Mouse (Mus musculus) embryonic fibroblast, embryonic 13.5 days (primary cell): ENCODE results near the gene Fzr1. TPM values are rescaled to one million over a fixed set of nuclear protein-coding genes. Genes with fewer than 3 reads are reported as not detected.

Experiments
- H3K27ac ChIP-seq: 2 replicates; pipeline ENCODE4 v1.5.1; 2012; ENCODE audit warnings: low read length, control low read depth, inconsistent platforms; ENCODE audit not compliant: insufficient read depth
- H3K4me1 ChIP-seq: 2 replicates; pipeline ENCODE4 v1.6.1; 2011; ENCODE audit warnings: low read length; ENCODE audit not compliant: control insufficient read depth, insufficient read depth
- H3K4me3 ChIP-seq: 2 replicates; pipeline ENCODE4 v1.5.1; 2011; ENCODE audit warnings: mild to moderate bottlenecking, control low read depth, low read length; ENCODE audit not compliant: insufficient read depth
- CTCF ChIP-seq: IDR thresholded peaks from 2 replicates; pipeline ENCODE4 v1.5.1; 2011; ENCODE audit warnings: mild to moderate bottlenecking, control low read depth, low read length, moderate library complexity, borderline replicate concordance; ENCODE audit not compliant: insufficient read depth
- POLR2A ChIP-seq: IDR thresholded peaks from 2 replicates; pipeline ENCODE4 v1.6.1; 2011; ENCODE audit warnings: low read depth, mild to moderate bottlenecking, control low read depth, low read length, moderate library complexity
- polyA plus RNA-seq: library from polyadenylated mRNA; stranded (reverse); fragments of >200 nt; gene quantifications from 2 replicates; pipeline ENCODE4 v1.2.4, GENCODE M21; 2011; ENCODE audit warnings: low read depth; ENCODE audit not compliant: missing spikeins, insufficient read length

The Fzr1 gene
- polyA plus RNA-seq, 1 experiment, result 26.7 TPM

DNA sequence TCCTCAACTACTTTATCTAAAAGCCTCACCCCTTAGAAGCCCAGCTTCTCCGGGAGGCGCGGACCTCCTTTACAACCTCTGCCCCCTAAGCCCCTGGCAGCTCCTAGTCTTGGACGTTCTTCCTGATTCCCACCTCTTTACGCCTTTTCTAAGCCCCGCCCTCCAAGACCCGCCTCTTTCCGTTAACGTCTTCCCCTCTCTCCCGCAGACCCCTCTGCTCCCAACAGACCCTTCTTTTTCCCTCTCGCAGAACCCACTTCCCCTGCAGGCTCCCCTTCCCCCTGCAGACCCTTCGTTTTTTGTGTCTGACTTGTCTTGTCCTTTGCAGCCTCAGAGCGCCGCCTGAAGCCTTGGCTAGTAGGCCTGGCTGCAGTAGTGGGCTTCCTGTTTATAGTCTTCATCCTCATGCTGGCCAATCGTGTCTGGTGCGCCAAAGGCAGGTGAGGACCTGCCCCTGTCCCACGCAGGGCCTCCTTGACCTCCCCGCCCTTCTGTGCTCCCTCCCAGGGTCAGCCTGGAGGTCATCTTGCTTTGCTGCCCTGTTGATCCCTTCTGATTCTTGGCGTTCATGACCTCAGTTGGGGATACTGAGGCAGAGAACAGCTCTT, 15.2 kb upstream of the Fzr1 start:
- no peaks in the 10 kb centered on the region for H3K4me1 ChIP-seq
- no peak overlapping the region for H3K27ac ChIP-seq
- no peak for TF ChIP-seq CTCF
- TF ChIP-seq POLR2A, result no peak
- no peak overlapping the region for H3K4me3 ChIP-seq

DNA sequence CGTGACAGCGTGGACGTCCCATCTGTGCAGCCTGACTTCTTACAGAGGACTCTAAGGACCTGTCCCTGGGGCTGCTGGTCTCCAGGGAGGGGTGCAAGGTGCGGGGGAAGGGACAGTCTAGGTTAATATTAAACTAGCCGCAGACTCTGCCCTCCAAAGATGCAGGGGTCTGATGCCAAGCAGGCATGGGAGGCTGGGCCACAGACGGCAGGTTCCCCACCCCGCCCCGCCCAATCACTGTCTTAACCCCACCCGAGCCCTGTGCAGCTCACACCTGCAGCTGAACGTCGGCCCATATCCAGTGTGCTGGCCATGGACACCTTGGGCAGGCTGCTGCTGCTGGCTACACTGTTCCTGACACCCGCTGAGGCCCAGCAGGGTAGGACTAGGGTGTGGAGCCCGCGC, 14.5 kb upstream of the Fzr1 start, which contains the start of gene Smim24:
Smim24 (plus strand) TSS at position 271 of the 405 bp plus-strand sequence.
- Histone ChIP-seq H3K27ac (no peak within 1 kb of the TSS), H3K4me3 (no peak within 1 kb of the TSS), H3K4me1 (no peaks in the 10 kb centered on the region)
- no peak for TF ChIP-seq CTCF
- TF ChIP-seq POLR2A, result 0 out of 2 replicates have a peak, but pooled peaks have one; percentile 8

DNA sequence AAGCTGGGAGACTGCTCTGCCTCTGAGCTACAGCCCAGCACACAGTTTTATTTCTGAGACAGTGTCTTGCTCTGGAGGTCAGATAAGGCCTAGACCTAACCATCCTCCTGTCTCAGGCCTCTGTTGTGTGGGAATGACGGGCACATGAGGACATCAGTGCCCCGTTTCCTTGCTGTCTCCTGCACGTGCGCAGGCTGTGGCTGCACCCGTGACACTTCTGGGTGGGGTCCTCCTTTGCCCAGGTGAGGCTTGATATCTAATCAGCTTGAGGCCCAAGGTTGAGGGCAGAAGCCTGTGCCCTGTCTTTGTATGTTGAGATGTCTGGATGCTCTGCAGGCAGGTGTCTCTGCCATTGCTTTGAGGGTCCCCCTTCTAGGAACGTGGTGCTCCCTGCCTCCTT, 14.0 kb upstream of the Fzr1 start:
- Histone ChIP-seq H3K4me1 (no peaks in the 10 kb centered on the region), H3K4me3 (no peak overlapping the region), H3K27ac (no peak overlapping the region)
- TF ChIP-seq POLR2A, result no peak

DNA sequence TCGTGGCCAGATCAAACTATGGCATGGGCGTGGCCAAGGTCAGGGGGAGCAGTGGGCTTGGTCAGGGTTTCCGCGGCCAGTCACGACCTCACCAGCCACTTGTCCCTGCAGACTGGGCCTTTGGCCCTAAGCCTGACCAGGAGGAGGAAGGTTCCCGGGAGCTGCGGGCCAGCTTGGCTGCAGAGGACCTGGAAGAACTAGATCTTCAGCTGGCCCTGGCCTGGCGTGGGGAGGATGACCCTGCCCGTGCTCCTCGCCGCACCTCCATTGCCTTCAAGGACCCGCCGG, 12.3 kb upstream of the Fzr1 start:
- Histone ChIP-seq H3K27ac (no peak overlapping the region), H3K4me3 (no peak overlapping the region), H3K4me1 (no peaks in the 10 kb centered on the region)
- TF ChIP-seq POLR2A, result no peak
- no peak for TF ChIP-seq CTCF

DNA sequence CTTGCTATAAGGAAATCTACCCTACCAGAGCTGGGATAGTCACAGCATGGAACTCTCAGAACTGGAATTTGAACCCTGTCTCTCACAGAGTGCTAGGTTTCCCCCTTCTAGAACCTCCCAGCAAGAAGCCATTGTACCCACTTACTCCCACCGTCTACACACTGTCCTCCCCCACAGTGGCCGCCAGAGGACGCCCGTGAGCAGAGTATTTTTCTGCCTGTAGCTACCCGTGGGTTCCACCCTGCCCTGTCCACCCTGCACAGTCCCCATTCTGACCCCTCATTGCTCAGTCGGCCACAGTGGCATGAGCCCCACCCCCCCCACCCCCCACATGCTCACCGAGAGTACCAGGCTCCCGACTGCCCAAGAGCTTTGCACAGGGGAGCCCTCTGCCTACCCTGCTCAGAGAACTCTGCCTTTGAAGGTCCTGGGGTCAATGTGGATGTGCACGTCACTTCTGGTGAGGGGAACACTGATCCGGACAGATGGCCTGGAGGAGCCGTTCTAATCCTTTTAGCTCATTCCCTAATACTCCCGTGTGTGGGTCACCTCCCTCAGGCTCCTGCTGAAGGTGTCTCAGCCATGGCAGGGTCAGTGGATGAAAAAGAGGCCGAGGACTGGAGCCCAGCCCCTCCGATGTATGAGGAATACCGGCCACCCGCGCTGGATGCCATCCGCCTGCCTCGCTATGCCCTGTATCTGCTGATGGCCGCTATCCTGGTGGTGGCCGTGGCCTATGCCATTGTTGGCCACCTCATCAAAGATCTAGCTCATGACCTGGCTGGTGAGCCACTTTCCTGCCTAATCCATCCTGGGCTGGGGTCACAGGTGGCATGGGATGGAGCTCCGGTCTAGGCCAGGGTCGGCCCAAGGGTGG, 11.7 kb upstream of the Fzr1 start:
- Histone ChIP-seq H3K27ac (no peak overlapping the region), H3K4me1 (peaks cover 2% of the 10 kb centered on the region; the same call in 1 of the 2 replicates), H3K4me3 (no peak overlapping the region)
- TF ChIP-seq POLR2A (no peak), CTCF (peak; percentile 74)

DNA sequence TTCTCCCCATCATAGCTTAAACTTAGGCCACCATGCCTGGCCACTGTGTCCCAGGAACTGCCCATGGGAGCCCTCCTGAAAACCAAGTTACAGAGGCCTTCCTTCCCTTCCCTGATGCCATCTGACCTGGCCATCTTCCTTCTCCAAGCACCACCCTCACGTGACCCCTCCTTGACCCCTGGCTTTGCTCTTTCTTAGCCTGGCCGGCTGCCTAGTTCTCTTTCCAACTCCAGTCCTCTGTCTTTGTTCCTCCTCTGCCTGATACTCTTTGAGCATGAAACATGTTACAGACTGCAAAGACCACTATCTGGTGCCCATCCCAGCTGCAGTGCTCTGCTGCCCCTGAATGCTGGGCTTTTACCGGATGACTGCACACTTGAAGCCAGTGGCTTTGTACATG, 11.1 kb upstream of the Fzr1 start:
- TF ChIP-seq CTCF, result no peak
- TF ChIP-seq POLR2A, result no peak
- Histone ChIP-seq H3K4me1 (peaks cover 2% of the 10 kb centered on the region; the same call in 1 of the 2 replicates), H3K4me3 (no peak overlapping the region), H3K27ac (no peak overlapping the region)

DNA sequence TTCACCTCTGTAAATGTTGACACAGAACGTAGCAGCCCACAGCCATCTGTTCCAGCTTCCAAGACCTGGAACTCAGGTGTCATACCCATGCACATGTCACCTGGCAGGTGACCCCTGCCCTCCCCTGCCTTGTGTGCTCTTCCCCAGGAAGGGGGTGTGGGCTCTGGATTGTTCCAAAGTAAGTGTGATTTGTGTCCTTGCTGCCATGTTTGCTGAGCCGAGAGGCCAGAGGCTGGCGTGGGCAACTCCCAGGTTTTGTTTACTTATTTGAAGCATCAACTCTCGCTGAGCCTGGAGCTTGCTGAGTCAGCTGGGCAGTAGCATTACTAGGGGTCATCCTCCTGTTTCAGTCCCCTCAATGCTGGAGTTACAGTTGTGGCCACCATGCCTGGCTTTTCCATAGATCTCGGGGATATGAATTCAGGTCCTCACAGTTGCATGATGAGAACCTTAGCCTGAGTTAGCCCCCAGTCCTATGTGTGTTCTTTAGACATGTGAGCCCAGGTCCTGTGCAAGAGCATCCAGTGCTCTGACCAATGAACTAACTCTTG, 10.3 kb upstream of the Fzr1 start, which contains the start of gene Gm48552:
Gm48552 (plus strand) TSS at position 501 of the 551 bp plus-strand sequence.
- H3K27ac ChIP-seq, result no peak within 1 kb of the TSS
- H3K4me1 ChIP-seq, result peaks cover 2% of the 10 kb centered on the region; the same call in 1 of the 2 replicates
- no peak within 1 kb of the TSS for H3K4me3 ChIP-seq
- TF ChIP-seq POLR2A (no peak), CTCF (no peak)

DNA sequence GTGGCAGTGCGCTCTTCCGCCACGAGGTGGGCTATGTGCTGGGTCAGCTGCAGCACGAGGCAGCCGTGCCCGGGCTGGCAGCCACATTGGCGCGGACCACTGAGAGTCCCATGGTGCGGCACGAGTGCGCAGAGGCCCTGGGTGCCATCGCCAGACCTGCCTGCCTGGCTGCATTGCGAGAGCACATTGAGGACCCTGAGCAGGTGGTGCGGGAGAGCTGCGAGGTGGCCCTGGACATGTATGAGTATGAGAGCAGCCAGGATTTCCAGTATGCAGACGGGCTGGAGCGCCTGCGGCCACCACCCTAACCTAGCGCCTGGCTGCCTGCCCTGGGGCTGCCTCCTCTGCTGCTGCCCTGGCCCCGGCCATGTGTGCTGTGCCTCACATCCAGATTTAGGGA, 9.4 kb upstream of the Fzr1 start:
- Histone ChIP-seq H3K27ac (no peak overlapping the region), H3K4me1 (peaks cover 2% of the 10 kb centered on the region; the same call in 1 of the 2 replicates), H3K4me3 (no peak overlapping the region)
- TF ChIP-seq POLR2A (no peak), CTCF (no peak)

DNA sequence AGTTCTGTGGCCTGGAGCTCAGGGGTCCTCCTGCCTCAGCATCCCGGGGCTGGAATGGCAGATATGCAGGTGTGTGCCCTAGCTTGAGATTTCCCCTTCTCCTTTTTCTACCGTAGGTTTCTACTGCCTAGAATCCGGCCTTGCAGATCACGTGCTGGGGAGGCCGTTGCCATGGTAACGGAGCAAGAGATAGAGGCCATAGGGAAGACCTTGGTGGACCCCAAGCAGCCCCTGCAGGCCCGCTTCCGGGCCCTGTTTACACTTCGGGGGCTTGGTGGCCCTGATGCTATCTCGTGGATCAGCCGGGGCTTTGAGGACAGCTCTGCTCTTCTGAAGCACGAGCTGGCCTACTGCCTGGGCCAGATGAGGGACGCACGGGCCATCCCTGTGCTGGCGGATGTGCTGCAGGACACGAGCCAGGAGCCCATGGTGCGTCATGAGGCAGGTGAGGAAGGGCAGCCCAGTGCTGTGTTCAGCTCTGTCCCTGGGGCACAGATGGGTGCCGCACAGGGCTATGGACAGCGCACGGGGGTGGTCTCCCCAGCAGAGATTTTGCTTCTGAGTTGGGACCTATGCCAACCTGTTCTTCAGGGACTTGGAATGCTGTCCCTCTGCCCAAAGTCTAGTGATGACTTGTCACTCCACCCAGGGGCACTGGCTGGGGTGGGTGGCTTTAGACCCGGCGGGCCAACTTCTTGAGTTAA, 7.4 kb upstream of the Fzr1 start:
- Histone ChIP-seq H3K4me1 (peaks cover 2% of the 10 kb centered on the region; the same call in 1 of the 2 replicates), H3K4me3 (peak overlapping the region; percentile 82), H3K27ac (no peak overlapping the region)
- TF ChIP-seq POLR2A, result no peak
- no peak for TF ChIP-seq CTCF
